Mouse (Mus musculus) gastrocnemius, postnatal 25 days (tissue): Measurements from ENCODE around the gene Prr32. TPM values are rescaled to one million over a fixed set of nuclear protein-coding genes. Genes with fewer than 3 reads are reported as not detected.

Experiments
- DNase-seq: peaks from one replicate; pipeline ENCODE4 v3.0.0; 2022
- long read RNA-seq, 2 experiments: library from polyadenylated mRNA; stranded (forward); transcript quantifications; one replicate each; pipeline ENCODE4 v2.0.0; 2021
- total RNA-seq, 2 experiments: library from RNA; stranded (reverse); gene quantifications; 1 replicate in 1 of 2; 2 replicates in 1 of 2; pipeline ENCODE4 v1.2.3; 2021

Prr32 gene
- total RNA-seq = under 1 TPM in 1 of 2 experiments, not detected in 1; 0.26 TPM
- long read RNA-seq, experiment 1, partial matches to known transcripts = 0 of 1 reads
- long read RNA-seq, experiment 1, other reads (novel, unspliced or antisense) = 0 of 1 reads
- long read RNA-seq, experiment 2 = 0 reads

- no peak for DNase-seq
Measured at GRCm38 (mm10) chrX:45090604-45091003, at the start of gene Prr32. TSS of gene Prr32 (plus strand) at chrX:45090904.
